Mouse (Mus musculus) lung, postnatal 0 days (tissue): ENCODE results near the gene Gls.

Experiments
- CTCF ChIP-seq: IDR thresholded peaks from 2 replicates; pipeline ENCODE4 v1.5.1; 2016; ENCODE audit warnings: antibody characterized with exemption, mild to moderate bottlenecking
- EP300 ChIP-seq: IDR thresholded peaks from 2 replicates; pipeline ENCODE4 v1.6.1; 2016; ENCODE audit warnings: antibody characterized with exemption, mild to moderate bottlenecking, control low read depth

DNA sequence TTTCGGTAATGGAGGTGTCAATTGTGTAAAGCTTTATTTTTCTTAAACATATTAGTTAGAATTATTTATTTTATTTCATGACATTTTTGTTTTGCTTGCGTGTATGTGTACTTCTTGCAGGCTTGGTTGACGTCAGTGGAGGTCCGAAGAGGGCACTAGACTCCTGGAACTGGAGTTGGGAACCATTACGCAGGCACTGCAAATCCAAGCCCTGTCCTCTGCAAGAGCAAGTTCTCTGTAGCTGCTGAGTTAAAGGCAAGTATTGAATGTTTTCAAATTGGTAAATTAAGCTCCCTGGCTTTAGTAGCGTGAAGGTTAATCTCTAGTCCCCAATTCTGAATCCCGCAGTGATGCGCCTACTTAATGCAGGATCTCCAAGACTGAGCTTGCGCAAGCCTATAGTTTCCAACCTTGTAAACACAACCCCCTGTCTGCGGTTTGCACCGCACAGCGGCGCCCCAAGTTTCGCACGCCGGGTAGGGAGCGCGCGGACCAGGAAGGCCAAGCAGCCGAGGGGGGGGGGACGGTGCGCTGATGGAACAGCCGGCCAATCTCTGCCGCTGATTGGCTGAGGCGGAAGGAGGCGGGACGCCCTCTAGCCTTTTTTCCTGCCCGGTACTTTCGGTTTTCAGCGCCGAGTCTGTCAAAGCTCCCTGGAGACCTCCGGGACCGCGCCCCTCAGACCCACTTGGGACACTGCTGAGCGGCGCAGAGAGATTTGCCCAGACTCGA is 114.0 kb downstream of the Gls start, which contains the start of gene Stat1:
- TF ChIP-seq CTCF (peak; percentile 39), EP300 (peak; percentile 54; the same call in 1 of the 2 replicates)
